Mouse (Mus musculus): ENCODE results near the gene Gm20388.

Gm20388 gene

DNA sequence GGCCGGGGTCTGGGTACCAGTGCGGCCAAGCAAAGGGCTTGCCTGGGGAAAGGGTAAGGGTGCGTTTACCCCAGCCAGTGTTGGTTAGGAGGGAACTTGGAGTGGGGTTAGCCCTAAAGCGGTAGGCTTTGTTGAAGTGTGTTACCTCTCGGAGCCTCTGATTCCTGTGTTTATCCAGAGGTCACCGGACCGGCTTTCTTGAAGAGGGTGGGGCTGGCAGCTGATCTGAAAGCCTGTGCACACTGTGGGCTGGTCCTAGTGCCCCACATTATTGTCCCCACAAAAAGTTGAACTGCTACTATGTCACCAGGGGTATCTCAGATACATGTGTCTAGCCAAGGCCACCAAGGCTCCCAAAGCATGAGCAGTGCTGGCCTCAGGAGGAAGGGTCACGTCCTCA lies 2328.1 kb downstream of the Gm20388 start:
- no peak for DNase-seq (ENCODE audit: low spot score)

DNA sequence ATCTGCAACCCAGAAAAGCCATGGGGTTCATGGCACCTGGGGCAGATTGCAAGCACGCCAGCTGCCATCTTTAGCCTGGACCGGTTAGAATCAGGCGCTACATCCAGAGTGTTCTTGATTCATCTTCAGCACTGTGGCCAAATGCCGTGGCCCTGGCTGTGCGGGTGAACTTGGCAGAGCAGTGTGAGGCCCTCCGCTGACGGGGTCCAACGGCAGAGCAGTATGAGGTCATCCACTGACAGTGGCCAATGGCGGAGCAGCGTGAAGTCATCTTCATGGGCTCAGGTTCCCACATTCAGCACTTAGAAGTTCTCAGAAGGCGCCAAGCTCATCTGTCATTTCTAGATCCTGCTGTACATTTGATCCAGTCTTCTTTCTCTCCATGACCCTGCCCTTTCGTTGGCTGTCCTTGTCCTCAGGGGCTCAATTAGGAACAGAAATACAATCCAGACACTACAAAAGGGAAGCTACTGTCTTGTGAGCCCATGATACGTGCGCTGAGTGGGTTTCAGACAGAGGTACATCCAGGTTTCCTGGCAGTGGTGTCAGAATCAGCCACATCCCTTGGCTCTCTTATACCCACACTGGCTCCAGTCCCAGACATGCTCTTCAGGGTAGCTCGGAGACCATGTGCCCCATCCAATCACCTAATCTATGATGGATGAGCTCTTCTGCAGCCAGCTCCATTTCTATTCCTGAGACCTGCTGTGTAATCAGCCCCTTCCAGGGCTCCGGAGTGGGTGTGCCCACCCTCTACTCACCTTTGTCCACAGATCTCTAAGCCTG lies 2329.8 kb downstream of the Gm20388 start:
- no peak for DNase-seq (ENCODE audit: low spot score)

DNA sequence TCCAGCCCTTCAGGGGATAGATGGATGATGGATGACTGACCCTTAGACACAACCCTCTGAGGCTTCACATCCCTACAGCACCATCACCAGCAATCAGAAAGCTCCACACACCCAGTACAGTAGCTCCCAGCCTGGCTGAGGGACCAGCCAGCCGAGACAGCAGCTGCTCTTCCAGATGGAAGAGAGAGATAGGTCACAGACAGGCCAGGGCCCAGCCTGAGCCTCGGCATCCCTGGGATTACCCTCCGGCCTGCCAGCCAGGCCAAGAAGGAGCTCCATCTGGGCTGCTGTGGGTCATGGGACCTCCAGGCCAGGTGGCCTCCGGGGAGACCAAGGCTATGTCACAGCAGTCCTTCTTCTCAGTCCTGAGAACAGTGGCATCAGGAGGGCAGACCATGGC lies 2332.7 kb downstream of the Gm20388 start:
- DNase-seq (ENCODE audit: low spot score): no peak

DNA sequence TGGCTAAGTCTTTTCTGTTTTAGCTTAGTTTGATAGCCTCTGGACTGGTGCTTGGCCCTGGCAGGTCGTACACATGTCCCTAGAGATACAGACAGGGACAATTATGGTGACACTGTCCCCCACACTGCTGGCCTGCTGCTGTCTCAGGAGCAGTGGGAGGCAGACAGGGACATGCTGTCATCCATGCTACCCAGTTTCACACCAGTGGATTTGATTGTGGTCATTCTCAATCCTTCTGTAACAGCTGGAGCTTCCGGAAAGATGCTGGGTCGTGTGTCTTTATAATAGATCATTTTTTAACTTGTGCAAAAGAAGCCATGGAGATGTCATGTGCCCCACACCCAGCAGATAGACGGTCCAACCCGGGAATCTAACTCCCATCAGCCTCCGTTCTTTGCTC lies 2334.5 kb downstream of the Gm20388 start:
- DNase-seq (ENCODE audit: low spot score): no peak

DNA sequence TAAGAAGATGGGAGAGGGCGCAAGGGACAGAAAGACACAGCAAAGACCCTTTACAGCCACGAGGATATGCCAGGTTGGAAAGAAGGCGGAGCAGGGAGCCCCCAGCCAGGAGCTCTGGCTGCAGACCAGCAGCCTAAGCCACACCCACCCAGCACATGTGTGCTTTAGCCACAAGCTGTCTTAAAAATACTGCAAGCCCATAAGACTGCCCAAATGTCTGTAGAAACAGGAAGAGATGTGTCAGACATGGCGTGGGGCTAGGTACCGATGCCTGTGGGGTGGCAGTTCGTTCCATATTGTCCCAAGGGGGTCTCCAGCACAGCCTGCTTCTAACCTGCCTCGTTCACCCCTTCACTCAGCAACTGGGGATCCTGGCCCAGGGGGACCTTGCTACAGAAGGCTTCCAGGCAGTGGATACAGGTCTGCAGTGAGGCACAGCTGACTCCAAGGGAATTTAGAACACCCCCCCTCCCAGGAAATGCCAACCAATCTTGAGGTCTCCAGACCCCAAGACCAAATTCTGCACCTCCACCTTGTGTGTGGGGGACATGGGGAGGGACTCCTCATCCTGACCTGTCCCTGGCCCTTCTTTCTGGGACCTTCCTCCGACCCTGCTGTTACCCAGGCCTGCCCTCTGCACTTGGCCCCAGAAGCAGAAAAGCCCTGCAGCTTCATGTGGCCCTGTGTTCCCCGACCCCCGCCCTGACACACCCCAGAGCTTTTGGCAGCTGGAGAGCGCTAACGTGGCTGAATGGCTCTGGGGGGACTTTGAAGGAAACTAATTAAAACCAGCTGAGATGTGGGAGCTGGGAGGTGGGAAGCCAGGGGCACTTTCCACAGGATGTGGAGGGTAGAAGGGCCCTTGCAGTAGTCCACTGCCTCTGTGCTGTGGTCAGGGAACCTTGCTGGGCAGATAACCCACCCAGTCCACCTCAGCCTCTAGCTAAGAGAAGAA lies 2335.9 kb downstream of the Gm20388 start:
- no peak for DNase-seq (ENCODE audit: low spot score)

DNA sequence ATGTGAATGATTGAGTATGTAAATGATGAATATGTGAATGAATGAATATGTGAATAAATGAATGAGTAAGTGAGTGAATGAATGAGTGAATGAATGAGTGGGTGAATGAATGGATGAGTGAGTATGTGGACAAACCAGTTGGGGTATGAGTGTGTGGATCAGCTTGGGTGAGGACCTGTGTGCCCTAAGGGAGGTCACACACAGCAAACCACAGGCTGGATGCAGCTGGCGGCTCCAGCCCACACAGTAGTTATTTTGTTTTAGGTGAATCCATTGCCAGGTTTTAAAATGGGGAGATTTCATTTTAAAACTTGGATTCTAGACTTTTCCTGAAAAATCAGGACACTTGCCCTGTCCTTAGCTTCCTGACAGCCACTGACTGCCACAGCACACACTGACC lies 2341.1 kb downstream of the Gm20388 start:
- no peak for DNase-seq (ENCODE audit: low spot score)

DNA sequence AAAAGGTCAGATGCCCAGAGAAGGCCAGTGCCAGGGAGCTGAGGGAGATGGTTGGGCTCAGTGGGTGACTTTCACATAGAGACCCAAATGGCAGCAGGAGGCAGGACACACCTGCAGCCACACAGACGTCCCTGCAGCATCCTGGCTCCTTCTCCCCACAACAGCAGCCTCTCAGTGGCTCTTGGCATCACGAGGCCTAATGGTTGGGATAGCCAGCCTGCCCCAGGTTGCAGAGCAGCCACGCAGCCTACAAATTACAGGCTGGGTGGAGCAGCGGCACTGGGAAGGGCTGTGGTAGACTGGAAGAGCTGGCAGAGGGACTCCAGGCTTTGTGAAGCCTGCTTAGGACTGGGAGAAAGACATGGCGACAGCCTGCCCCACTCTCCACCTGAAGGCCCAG lies 2341.7 kb downstream of the Gm20388 start:
- DNase-seq (ENCODE audit: low spot score): no peak

DNA sequence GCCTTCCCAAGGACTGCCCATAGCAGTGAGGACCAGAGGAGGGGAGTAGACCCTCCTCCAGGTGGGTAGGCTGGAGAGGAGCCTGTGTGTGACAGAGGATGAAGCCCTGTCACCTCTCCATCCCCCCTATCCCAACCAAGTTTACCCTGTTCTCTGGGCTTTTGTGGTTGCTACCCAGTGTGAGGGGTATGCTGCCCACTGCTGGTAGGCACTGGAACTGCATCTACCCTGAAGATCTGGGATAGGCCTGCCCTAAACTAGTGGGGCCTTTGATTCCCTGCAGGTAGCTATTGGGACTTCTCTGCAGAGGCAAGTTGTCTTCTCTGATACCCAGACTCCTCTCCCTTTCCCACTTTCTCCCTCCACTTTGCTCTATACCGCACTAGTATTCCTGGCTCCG lies 2348.7 kb downstream of the Gm20388 start:
- peak; percentile 79 for DNase-seq (ENCODE audit: low spot score)

DNA sequence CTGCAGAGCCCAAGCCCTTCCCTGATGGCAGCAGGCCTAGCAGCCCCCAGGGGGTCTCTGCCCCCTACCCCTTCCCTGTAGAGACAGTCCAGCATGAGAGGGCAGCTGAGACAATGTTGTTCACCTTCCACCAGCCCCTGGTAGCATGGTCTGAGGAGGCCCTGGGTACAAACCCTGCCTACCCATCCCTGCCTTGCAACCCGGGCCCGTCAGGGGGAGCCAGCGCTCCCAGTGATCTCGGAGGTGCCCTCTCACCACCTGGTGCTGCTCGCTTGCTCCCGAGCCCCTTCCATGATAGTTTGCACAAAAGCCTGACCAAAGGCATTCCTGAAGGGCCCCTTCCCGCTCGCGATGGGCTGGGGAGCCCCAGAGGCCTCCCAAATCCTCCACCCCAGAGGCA lies 2350.1 kb downstream of the Gm20388 start:
- no peak for DNase-seq (ENCODE audit: low spot score)

DNA sequence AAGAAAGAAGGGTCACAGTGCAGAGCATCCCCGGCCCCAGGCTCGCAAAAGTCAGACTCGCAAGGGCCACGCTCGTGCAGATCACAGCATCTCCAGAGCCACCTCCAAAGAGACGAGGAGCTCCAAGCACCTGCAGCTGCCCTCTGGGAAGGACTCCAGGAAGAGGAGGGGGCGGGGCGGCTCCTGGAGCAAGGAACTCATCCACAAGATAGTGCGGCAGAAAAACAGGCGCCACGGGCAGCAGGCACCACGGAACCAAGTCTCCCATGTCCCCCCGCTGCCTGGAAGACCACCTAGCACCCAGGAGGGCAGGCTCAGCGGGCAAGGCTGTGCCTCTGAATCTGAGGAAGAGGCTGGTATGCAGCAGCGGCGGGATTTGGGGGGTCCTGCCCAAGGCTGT lies 2352.2 kb downstream of the Gm20388 start:
- no peak for DNase-seq (ENCODE audit: low spot score)

DNA sequence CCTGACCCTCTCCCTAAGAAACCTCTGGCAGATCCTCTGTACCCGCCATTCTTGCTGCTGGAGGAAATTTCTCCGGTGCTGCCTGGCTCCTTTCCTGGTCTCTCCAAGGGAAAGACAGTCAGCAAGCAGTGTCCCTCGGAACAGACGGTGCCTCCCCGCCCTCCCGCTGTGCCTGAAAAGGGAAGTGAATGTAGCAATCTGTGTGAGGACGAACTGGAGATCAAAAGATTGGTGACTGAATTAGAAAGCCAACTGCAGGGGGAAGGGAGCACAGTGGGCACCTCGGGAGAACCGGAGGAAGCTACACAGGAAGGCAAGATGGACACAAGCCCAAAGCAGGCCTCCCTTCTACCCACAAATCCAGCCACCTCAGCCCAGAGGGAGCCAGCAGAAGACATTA lies 2353.6 kb downstream of the Gm20388 start:
- DNase-seq (ENCODE audit: low spot score): no peak

DNA sequence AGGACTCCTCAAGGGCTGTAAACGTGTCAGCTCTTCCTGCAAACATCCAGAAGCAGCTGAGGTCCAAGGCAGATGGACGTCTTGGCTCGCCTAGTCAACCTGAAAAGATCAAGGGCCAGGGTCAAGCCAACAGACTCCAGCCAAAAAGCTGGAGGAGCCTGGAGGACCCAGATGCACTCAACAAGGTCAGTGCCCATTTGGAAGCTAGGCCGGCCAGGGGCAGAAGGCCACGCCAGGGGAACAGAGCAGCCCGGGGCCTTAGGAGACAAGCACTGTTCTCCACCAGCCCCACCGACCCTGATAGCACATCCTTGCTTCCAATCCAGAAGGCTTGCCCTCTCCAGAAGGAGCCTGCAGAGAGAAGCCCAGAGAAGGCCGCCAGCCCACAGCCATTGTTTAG lies 2354.9 kb downstream of the Gm20388 start:
- DNase-seq (ENCODE audit: low spot score): no peak

DNA sequence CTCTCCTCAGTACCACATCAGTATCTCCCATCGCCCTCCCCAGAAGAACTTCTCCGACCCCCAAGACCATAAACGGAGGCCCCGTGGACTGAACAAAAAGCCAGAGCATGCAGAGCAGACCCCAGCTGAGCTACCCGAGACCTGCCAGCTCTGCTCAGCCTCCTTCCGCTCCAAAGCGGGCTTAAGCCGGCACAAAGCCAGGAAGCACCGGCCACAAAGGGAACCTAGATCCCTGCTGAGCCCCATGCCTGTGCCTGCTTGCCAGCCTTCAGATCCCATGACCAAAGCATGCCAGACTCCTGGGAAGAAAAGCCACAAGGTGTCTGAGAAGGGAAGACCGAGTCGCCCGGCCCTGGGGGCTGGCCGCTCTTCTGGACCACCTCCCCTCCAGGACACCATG lies 2356.2 kb downstream of the Gm20388 start:
- DNase-seq (ENCODE audit: low spot score): no peak

DNA sequence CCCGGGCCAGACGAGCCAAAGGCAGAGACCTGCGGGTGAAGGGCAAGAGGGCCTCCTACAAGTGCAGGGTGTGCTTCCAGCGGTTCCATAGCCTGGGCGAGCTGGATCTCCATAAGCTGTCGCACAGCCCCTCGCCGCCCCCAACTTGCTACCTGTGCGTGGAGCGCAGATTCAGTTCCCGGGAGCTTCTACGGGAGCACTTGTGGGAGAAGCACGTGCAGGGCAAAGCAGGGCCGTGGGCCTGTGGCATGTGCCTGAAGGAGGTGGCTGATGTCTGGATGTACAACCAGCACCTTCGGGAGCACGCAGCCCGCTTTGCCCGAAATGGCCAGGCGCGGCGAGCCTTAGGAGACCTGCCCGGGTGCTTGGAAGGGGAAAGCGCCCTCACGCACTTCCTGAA lies 2358.2 kb downstream of the Gm20388 start:
- DNase-seq (ENCODE audit: low spot score): no peak

DNA sequence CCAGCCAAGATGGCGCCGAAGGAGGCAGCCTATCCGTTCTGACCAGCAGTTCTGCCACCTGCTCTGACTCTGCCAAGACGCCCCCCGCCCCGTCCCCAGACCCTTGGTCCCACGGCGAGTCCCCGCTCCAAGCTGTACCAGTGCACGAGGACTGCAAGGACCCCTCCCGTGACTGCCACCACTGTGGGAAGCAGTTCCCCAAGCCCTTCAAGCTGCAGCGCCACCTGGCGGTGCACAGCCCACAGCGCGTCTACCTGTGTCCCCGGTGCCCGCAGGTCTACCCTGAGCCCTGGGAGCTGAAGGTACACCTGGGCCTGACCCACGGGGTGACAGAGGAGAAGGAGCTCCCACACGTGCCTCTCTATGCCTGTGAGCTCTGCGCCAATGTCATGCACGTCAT lies 2358.8 kb downstream of the Gm20388 start:
- peak; percentile 73 for DNase-seq (ENCODE audit: low spot score)

DNA sequence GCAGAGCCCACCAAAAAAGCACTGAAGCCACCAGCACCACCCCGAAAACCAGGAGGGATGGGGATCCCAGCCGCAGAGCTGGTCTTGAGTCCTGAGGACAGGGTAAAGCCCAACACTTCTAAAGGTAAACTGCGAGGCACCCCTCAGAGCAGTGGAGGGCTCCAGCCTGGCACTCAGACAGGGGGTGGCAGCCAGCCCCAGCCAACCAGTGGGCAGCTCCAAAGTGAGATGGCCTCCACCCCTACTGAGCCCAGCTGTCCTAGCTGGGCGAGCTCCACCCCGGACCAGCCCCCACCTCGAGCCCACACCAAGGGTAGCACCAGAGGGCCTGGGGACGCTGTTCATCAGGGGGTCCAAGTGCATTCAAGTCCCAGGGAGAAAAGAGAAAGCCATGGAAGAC lies 2359.9 kb downstream of the Gm20388 start:
- DNase-seq (ENCODE audit: low spot score): no peak

DNA sequence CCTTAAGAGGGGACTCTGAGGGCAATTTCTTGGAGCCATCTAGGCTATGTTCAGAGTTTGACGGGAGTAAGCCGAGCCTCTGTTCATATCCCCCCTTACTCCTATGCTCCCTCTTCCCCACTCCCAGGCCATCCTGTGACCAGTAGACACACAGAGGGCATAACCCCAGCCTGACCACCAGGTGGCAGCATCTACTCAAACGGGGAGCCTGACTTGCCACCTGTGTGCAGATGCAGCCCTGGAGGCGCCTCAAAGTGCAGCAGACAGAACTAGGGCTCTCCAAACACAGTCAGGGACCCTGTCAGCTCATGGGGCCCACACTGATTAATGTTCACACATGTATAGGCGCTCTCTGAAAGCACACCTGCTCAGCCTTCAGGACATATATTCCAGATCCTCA lies 2362.5 kb downstream of the Gm20388 start:
- peak; percentile 80 for DNase-seq (ENCODE audit: low spot score)

DNA sequence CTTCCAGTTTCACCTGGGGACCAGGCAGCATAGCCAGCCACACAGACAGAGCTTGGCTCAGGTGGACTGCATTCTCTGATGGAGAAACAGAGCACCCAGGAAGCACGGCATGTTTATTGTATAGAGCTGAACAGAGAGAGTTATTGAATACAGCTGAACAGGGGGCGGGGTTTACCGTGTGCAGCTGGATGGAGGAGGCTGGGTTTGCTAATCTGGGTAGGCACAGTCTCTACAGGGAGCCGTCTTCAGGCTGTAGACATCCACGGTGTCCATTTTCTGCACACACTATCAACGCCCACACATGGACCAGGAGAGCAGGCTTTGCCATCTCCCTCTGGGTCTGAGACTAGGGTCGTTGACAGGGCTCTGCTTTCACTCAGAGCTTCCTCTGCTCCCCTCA lies 2363.2 kb downstream of the Gm20388 start:
- DNase-seq (ENCODE audit: low spot score): no peak

DNA sequence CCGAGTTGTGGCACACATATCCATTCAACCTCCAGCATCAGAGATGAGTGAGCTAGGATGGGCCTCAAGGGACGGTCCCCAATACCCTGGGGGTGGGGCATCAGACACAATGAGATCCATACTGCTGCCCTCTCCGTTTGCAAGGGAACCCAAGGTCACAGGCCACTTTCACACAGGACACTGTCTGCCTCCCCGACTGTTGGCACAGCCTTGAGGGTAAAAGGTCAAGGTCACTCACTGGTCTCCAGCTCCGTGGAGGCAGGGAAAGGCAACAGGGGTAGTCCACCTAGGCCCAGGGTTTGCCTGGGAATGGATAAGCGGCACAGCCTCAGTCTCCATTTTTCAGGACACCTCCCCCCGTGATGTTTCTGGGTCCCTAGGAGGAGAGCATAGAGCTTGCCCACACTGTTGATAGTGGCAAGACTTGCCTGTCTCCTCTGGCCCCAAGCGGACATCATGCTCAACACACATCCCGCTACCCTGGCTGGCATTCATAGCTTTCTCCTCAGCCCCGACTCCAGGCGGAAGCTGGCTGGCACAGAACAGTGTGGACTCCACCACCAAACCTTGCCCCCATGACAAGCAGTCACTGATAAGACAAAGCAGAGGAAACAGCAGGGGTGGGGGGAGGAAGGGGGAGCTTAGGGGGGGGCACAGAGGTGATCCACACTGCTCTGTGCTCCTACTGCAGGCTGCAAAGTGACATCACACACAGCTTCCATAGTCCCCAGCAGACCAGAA lies 2364.2 kb downstream of the Gm20388 start:
- no peak for DNase-seq (ENCODE audit: low spot score)

DNA sequence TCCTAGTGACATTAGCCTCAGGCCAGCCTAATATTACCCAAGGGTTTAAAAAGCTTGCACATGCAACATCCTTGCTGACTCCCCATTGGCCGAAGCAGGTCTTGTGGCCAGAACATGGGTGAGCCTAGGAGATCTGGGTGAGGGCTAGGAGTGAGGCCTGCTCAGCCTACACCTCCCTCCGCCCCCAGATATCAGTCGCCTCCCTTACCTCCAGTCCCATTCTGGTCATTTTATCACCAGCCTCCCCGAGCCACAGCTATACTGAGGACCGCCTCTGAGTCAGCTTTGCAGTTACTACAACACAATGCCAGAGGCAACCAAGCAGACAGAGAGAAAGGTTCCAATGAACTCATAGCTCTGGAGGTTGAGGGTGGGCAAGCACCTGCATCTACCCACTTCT lies 2365.7 kb downstream of the Gm20388 start:
- DNase-seq (ENCODE audit: low spot score): no peak

DNA sequence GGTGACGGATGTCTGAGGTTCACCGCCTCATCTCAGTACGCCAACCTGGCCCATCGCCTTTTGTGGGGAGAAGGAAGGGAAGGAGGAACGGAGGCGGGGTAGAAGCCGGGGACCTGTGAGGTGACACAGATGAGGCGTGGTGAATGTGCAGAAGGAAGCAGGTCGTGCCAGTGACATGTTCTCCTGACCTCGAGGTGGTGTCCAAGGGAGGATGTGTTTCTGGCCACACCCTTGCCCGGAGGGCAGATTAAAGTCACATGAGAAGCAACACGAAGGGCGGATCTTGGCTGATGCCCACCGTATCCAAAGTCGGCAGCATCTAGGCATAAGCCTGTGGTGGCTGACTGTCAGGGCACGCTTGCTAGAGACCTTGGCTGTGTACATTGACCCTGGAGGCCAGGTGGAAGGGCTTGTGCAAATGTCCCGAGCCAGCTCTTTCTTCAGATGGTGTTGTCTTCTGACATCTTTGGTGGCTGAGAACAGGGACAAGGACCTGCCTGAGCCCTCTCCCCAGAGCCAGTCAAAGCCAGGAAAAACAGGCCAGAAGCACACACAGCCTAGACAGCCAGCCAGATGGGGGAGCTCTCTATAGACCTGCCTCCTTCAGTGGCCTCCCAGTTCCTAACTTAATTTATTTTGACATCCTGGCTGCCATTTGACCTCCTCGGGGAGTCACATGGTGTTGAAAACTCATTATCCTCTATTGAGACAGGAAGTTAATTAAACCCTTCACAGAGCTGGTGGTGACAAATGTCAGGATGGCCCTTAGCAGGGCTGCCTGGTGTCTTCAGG lies 2366.8 kb downstream of the Gm20388 start:
- DNase-seq (ENCODE audit: low spot score): no peak

DNA sequence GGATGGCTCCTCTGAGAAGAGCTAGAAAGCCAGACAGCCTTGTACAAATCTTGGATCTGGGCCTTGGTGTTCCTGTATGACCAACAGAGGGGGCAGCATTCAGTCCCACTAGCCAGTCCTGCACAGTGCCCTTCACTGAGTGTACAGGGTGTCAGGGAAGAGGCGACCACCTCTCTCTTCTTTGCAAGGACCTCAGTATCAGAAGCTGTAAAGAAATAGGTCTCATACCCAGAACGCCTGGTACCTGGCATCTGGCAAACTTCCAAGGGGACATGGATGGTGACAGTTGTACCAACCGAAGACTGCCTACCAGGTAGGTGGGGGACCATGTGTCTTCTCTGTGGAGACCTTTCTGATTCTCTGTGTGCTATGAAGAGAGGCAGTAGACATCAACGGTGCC lies 2369.5 kb downstream of the Gm20388 start:
- DNase-seq (ENCODE audit: low spot score): no peak

Measured in ovary, postnatal 14 days (tissue).